Mouse (Mus musculus): ENCODE measurements around the gene Pet2. TPM values are rescaled to one million over a fixed set of nuclear protein-coding genes. Genes with fewer than 3 reads are reported as not detected.

Pet2 gene
- not detected in 4 replicates for total RNA-seq (2023; ENCODE audit: inconsistent age)

DNA sequence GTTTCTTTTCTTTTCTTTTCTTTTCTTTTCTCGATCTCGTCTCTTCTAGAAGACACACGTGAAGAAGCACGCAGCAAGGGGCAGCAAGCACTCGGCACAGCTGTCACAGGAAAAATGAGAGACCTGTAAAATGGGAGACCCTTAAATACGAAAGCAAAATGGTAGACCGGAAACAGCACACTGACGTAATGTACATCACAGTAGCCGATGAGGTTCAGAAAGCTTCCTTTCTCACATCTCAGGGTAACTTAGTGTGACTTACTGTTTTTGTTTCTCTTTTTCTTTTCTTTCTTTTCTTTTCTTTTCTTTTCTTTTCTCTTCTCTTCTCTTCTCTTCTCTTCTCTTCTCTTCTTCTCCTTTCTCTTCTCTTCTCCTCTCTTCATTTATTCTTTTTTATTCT lies at the start of gene Pet2:
TSS of gene Pet2 (minus strand) at position 101 of the 400 bp plus-strand sequence.

Measured in B cell, adult (primary cell).